Mouse (Mus musculus) cerebellum, postnatal 14 days (tissue): Measurements from ENCODE around the gene Bcan.

Experiments used
- DNase-seq, 2 experiments: peaks; one replicate each; pipeline ENCODE4 v3.0.0; 2021; ENCODE audit warnings: mixed read lengths in 2 of 2

Gene Bcan

GRCm38 (mm10) chr3:87943586-87943985, 56.4 kb downstream of the Bcan start:
- DNase-seq: no peak

- no peak for DNase-seq
Observed at GRCm38 (mm10) chr3:87942471-87942870, 57.6 kb downstream of the Bcan start.

- DNase-seq: no peak
Observed at GRCm38 (mm10) chr3:87940611-87941010, 59.4 kb downstream of the Bcan start.
